Mouse (Mus musculus) pancreas, adult 10 weeks (tissue): ENCODE data around the gene Olfr1193. TPM values are rescaled to one million over a fixed set of nuclear protein-coding genes. Genes with fewer than 3 reads are reported as not detected.

Source experiments
- polyA plus RNA-seq: library from polyadenylated mRNA; stranded (reverse); fragments of 350-450 nt; fragmentation: Illumina TruSeq; extraction: RNeasy Lipid Tissue Mini Kit (QIAGEN cat#74804); gene quantifications from one replicate; pipeline ENCODE4 v1.2.3, GENCODE M21; 2015; ENCODE audit warnings: low read depth, low replicate concordance; ENCODE audit not compliant: insufficient read depth

The Olfr1193 gene
- polyA plus RNA-seq, result not detected

DNA sequence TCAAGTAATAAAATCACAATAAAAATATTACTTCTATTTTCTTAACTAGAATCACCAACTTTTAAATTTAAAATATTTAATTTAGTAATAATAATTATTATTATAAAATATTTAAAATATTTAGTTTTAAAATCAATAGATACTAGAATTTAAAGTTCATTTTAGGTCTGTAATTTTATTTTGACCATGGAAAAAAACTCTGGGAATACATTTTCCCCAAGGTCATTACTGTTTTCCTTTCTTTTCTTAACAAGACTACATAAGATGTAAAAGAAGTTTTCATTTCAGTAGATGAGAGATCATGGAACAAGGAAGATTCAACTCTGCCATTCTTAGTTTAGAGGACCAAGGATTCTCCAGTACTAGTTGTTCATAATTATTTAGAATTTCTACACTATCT, at the start of gene Olfr1193:
Olfr1193 (plus strand) TSS at position 301 of the 400 bp plus-strand sequence.

DNA sequence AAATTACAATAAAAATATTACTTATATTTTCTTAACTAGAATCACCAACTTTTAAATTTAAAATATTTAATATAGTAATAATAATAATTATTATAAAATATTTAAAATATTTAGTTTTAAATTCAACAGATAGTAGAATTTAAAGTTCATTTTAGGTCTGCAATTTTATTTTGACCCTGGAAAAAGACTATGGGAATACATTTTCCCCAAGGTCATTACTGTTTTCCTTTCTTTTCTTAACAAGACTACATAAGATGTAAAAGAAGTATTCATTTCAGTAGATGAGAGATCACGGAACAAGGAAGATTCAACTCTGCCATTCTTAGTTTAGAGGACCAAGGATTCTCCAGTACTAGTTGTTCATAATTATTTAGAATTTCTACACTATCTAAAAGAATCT, 35.2 kb upstream of the Olfr1193 start, which contains the start of gene Olfr1191-ps1:
Olfr1191-ps1 (plus strand) TSS at position 301 of the 400 bp plus-strand sequence.

DNA sequence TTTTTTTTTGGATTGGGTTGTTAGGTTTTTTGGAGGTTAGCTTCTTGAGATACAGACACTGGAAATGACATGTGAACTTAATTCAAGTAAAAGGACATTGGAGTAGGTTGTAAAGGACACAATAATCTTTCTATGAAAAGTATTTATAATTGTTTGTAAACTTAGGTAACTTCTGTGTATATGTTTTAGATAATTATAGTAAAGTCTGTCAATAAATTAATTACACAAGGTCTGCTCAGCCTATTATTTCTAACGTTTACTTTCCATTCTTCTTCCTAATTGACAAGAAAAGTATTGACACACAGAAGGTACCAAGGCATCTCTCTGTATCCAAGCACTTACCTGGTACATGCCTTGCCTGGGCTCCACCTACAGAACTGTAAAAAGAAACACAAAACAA, 27.2 kb upstream of the Olfr1193 start, which contains the start of gene Olfr1192-ps1:
Olfr1192-ps1 (plus strand) TSS at position 301 of the 400 bp plus-strand sequence.

DNA sequence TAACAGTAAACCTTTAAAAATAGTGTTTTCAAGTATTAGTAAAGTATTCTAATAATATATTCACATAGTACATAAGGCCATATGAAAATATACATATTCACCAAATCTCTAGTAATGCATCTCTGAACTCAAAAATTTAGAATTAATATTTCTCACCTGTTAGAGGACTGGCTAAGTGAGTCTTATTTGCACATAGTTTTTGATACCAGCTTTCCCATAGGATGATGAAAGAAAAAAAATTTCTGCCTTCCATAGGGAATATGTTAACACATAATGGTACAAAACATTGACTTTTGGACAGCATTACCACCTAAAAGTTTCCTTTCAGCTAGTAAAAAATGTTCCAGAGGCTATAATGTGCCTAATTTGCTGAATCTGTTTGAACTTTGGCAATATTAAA, 13.7 kb downstream of the Olfr1193 start, which contains the start of gene Olfr1195:
Olfr1195 (minus strand) TSS at position 101 of the 400 bp plus-strand sequence.

DNA sequence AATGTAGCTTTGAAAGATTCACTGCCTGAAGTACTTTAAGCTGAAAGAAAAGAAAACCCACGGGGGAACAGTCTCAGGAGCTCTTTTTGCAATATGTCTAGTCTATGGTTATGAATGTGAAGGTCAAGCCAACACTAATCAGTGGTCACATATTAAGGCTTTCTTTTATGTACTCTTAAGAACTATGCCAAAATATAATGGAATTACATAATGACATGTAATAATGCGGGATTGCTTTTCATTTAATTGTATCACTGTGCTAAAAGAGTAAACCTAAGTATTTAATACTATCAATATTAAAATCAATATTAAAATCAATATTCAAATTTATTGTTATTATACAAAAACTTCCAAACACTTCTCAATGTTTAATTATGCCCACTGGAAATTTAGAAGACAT, 29.1 kb downstream of the Olfr1193 start, which contains the start of gene Olfr1196:
Olfr1196 (minus strand) TSS at position 101 of the 400 bp plus-strand sequence.

Other genes starting within 250 kb of the Olfr1193 start
- not detected for gene Olfr1181, start 249.5 kb upstream of the Olfr1193 start, polyA plus RNA-seq
- not detected for gene Gm13757, start 226.5 kb upstream of the Olfr1193 start, polyA plus RNA-seq
- not detected for gene Olfr1183, start 220.8 kb upstream of the Olfr1193 start, polyA plus RNA-seq
- not detected for gene Olfr1184, start 192.0 kb upstream of the Olfr1193 start, polyA plus RNA-seq
- gene Olfr1185-ps1, start 182.3 kb upstream of the Olfr1193 start, polyA plus RNA-seq, result not detected
- not detected for gene Olfr1186, start 157.1 kb upstream of the Olfr1193 start, polyA plus RNA-seq
- not detected for gene Olfr1188, start 118.7 kb upstream of the Olfr1193 start, polyA plus RNA-seq
- gene Olfr1189, start 89.2 kb upstream of the Olfr1193 start, polyA plus RNA-seq, result not detected
- gene Olfr1191-ps1, start 35.1 kb upstream of the Olfr1193 start, polyA plus RNA-seq, result not detected
- gene Olfr1192-ps1, start 27.1 kb upstream of the Olfr1193 start, polyA plus RNA-seq, result not detected
- not detected for gene Olfr1195, start 13.6 kb downstream of the Olfr1193 start, polyA plus RNA-seq
- not detected for gene Olfr1196, start 29.0 kb downstream of the Olfr1193 start, polyA plus RNA-seq
- gene Olfr1197, start 56.7 kb downstream of the Olfr1193 start, polyA plus RNA-seq, result not detected
- gene Olfr1198, start 75.7 kb downstream of the Olfr1193 start, polyA plus RNA-seq, result not detected
- gene Olfr1199, start 84.8 kb downstream of the Olfr1193 start, polyA plus RNA-seq, result not detected
- gene Olfr1200, start 94.9 kb downstream of the Olfr1193 start, polyA plus RNA-seq, result not detected
- not detected for gene Olfr1201, start 117.4 kb downstream of the Olfr1193 start, polyA plus RNA-seq
- not detected for gene Olfr1202, start 138.9 kb downstream of the Olfr1193 start, polyA plus RNA-seq
- gene Olfr1205, start 154.1 kb downstream of the Olfr1193 start, polyA plus RNA-seq, result not detected
- not detected for gene Olfr1204, start 173.7 kb downstream of the Olfr1193 start, polyA plus RNA-seq
- not detected for gene Olfr1206, start 187.6 kb downstream of the Olfr1193 start, polyA plus RNA-seq
- not detected for gene Olfr1208, start 226.7 kb downstream of the Olfr1193 start, polyA plus RNA-seq
- not detected for gene Olfr1209, start 239.5 kb downstream of the Olfr1193 start, polyA plus RNA-seq